Comparison of ENCODE assay signal across 9 mouse cellular contexts in genomic region chr13:45903519-45904274, GRCm38 (mm10).
DNase-seq lines count a peak whose midpoint lies in the region; ATAC-seq lines count a peak whose summit lies in the region.
"Had no signal": no experiment of that assay in that cellular context is flagged by ENCODE, and none has a peak within 500 bp of the region (broad histone marks: within the 10 kb centered on the region; RNA-seq: fewer than 3 reads in every experiment).

No protein-coding gene starts in this region.

- H3K9ac ChIP-seq in neural tube, embryonic 15.5 days (replicated peaks): no peak overlapping the region
- H3K9ac ChIP-seq in stomach, embryonic 16.5 days (ENCODE audit: low read length): no peak overlapping the region
- H3K9ac ChIP-seq in midbrain, embryonic 15.5 days: no peak overlapping the region

- H3K9me3 ChIP-seq in neural tube, embryonic 15.5 days (replicated peaks): no peaks in the 10 kb centered on the region
- no peaks in the 10 kb centered on the region for H3K9me3 ChIP-seq in stomach, embryonic 16.5 days (replicated peaks; ENCODE audit: control insufficient read depth, low read length)
- H3K9me3 ChIP-seq in midbrain, embryonic 15.5 days: no peaks in the 10 kb centered on the region

- WGBS in neural tube, embryonic 15.5 days: 78% methylated on average over 12 of the region's 12 CpGs
- WGBS in stomach, embryonic 16.5 days: 66% methylated on average over 12 of the region's 12 CpGs
- WGBS in midbrain, embryonic 15.5 days: 78% methylated on average over 12 of the region's 12 CpGs

- no peak for DNase-seq in neural tube, embryonic 10.5 days (ENCODE audit: extremely low spot score, low spot score)
- peak; percentile 62 for DNase-seq in liver
- no peak for DNase-seq in left cerebral cortex, adult 9 months (ENCODE audit: low spot score in 2 of 2)
- DNase-seq in frontal cortex, postnatal 36 days (ENCODE audit: low spot score in 2 of 2): no peak
- DNase-seq: layer of hippocampus, postnatal 36 days had no signal

- H3K27ac ChIP-seq in neural tube, embryonic 15.5 days (replicated peaks): 0 out of 2 replicates have a peak overlapping the region, but pooled peaks have one; percentile 6
- peak overlapping the region; percentile 40; the same call in 1 of the 2 replicates for H3K27ac ChIP-seq in stomach, embryonic 16.5 days (ENCODE audit: low read length)
- no peak overlapping the region for H3K27ac ChIP-seq in midbrain, embryonic 15.5 days

- no peaks in the 10 kb centered on the region for H3K27me3 ChIP-seq in neural tube, embryonic 15.5 days (replicated peaks)
- no peaks in the 10 kb centered on the region for H3K27me3 ChIP-seq in stomach, embryonic 16.5 days (ENCODE audit: control insufficient read depth, insufficient read depth, low read length)
- H3K27me3 ChIP-seq in midbrain, embryonic 15.5 days (replicated peaks): no peaks in the 10 kb centered on the region

- ATAC-seq in neural tube, embryonic 15.5 days (ENCODE audit: low FRiP score): no peak
- ATAC-seq in granulocyte monocyte progenitor cell, adult 5-6 weeks (replicated peaks; ENCODE audit: poor library complexity, severe bottlenecking): peak; percentile 80
- ATAC-seq in stomach, embryonic 16.5 days (ENCODE audit: insufficient read depth, low FRiP score): peak; percentile 75; the same call in 1 of the 2 replicates
- no peak for ATAC-seq in midbrain, embryonic 15.5 days (replicated peaks)

- no peaks in the 10 kb centered on the region for H3K36me3 ChIP-seq in neural tube, embryonic 15.5 days
- no peaks in the 10 kb centered on the region for H3K36me3 ChIP-seq in stomach, embryonic 16.5 days (ENCODE audit: control insufficient read depth, insufficient read depth, low read length)
- H3K36me3 ChIP-seq in midbrain, embryonic 15.5 days (replicated peaks): no peaks in the 10 kb centered on the region

- H3K4me1 ChIP-seq in neural tube, embryonic 15.5 days: peaks cover 20% of the 10 kb centered on the region
- peaks cover 31% of the 10 kb centered on the region for H3K4me1 ChIP-seq in stomach, embryonic 16.5 days (ENCODE audit: control insufficient read depth, insufficient read depth, low read length)
- peaks cover 16% of the 10 kb centered on the region for H3K4me1 ChIP-seq in midbrain, embryonic 15.5 days

- no peak overlapping the region for H3K4me2 ChIP-seq in neural tube, embryonic 15.5 days
- H3K4me2 ChIP-seq in stomach, embryonic 16.5 days (ENCODE audit: low read depth, low read length): 0 out of 2 replicates have a peak overlapping the region, but pooled peaks have one; percentile 22
- H3K4me2 ChIP-seq in midbrain, embryonic 15.5 days: no peak overlapping the region

- no peak overlapping the region for H3K4me3 ChIP-seq in neural tube, embryonic 15.5 days (replicated peaks)
- no peak overlapping the region for H3K4me3 ChIP-seq in stomach, embryonic 16.5 days (replicated peaks; ENCODE audit: low read length)
- no peak overlapping the region for H3K4me3 ChIP-seq in midbrain, embryonic 15.5 days

Comparison
In these comparisons a context has a peak if more than half of its experiments do, and no peak if none do; other contexts are left out.
1. ATAC-seq: peak in granulocyte monocyte progenitor cell, adult 5-6 weeks (single experiment) and stomach, embryonic 16.5 days (single experiment); none in neural tube, embryonic 15.5 days (single experiment) and midbrain, embryonic 15.5 days (single experiment).